Mouse (Mus musculus): Measurements from ENCODE around the gene Rtn4ip1. TPM values are rescaled to one million over a fixed set of nuclear protein-coding genes. Genes with fewer than 3 reads are reported as not detected.
"Not testable (repeated sequence)": the region's sequence is repeated elsewhere in the genome, so short reads cannot be mapped to it uniquely, and the experiment has no call there.

Rtn4ip1 gene
- total RNA-seq, 2 experiments from 2014 or later = 12.3 to 12.4 TPM

DNA sequence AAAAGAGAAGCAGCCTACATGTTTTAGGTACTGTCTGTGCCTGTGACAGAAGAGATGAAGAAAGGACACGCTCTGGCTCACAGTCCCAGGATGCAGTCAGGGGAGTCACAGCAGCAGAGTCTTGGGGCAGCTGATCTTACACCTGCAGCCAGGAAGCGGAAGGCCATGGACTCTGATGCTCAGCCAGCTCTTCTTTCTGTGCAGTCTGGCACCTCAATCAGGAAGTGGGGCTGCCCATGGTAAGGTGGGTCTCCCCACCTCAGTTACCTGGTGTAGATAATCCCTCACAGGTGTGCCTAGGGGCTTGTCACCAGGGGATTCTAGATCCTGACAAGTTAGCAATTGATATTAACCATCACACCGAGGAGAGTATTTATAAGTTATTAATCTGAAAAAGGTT is 21.5 kb downstream of the Rtn4ip1 start:
- DNase-seq (ENCODE audit: extremely low spot score in 1 of 2, low spot score in 2 of 2) = no peak
- intact Hi-C loops (cut with DNase I) = no loop called here

- DNase-seq (ENCODE audit: extremely low spot score in 1 of 2, low spot score in 2 of 2); intact Hi-C loops (cut with DNase I): not testable (repeated sequence)
These were observed 24.2 kb downstream of the Rtn4ip1 start for GRCm38 (mm10) chr10:43925776-43926175.

GRCm38 (mm10) chr10:43927736-43928135 is 26.1 kb downstream of the Rtn4ip1 start:
- no peak for DNase-seq (ENCODE audit: extremely low spot score in 1 of 2, low spot score in 2 of 2)
- intact Hi-C loops (cut with DNase I) = no loop called here

- intact Hi-C loops (cut with DNase I) = no loop called here
- no peak for DNase-seq (ENCODE audit: extremely low spot score in 1 of 2, low spot score in 2 of 2)
These were observed 27.0 kb downstream of the Rtn4ip1 start for GRCm38 (mm10) chr10:43928596-43928995.

DNA sequence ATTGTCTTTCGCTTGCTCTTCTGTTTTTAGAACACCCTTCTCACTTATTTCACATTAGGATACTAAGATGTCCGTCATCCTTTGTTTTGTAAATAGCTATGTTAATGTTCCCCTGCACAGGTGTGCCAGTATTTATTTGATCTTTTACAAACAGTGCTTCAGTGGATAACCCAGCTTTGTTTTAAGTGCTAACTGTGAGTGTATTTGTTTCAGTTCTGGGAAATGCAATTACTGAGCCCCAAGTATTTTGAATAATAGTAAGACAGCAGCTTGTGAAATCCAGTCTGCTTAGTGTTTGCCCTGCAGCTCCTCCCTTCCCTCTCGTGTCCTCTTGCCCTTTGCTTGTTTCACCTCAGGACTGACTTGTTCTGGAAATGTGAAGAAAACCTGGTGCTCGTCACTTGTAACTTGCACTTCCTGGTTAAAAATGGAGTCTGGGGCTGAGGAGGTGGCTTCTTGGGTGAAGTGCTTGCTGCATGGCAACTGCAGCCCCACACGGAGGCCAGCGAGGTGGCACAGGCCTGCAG is 37.6 kb downstream of the Rtn4ip1 start:
- no peak for DNase-seq (ENCODE audit: extremely low spot score in 1 of 2, low spot score in 2 of 2)
- intact Hi-C loops (cut with DNase I) = no loop called here

GRCm38 (mm10) chr10:43943736-43944135 is 42.1 kb downstream of the Rtn4ip1 start:
- intact Hi-C loops (cut with DNase I) = no loop called here
- no peak for DNase-seq (ENCODE audit: extremely low spot score in 1 of 2, low spot score in 2 of 2)

GRCm38 (mm10) chr10:43945435-43945834 is 43.8 kb downstream of the Rtn4ip1 start:
- no peak for DNase-seq (ENCODE audit: extremely low spot score in 1 of 2, low spot score in 2 of 2)
- intact Hi-C loops (cut with DNase I) = no loop called here

DNA sequence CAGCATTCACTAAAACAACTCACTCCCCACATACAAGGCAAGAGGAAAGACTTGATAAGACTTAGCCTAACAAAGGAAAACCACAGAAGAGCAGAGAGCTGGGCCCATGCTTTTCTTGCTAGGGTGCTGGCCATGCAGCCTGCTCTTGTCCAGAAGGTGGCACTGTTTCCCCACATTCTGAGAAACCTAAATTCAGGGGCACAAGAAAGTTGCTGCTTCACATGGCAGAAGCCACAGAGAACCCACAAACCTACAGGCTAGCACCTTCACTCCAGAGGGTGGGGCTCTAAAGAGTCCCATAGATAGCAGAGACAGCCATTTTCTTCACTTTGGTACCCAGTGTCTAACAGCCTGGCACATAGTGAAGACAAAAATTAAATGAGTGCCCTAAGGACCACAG is 52.3 kb downstream of the Rtn4ip1 start:
- intact Hi-C loops (cut with DNase I) = loop anchor here (2.0 to 10.0 kb wide), 3 partner anchors 117 to 278 kb away; no protein-coding TSS in a partner anchor

GRCm38 (mm10) chr10:43964943-43965342 is 63.3 kb downstream of the Rtn4ip1 start:
- peak in 1 of 2 experiments; percentile 27 for DNase-seq (ENCODE audit: extremely low spot score in 1 of 2, low spot score in 2 of 2)
- intact Hi-C loops (cut with DNase I) = no loop called here

More for the DNA sequence above, 52.3 kb downstream of the Rtn4ip1 start:
- DNase-seq (ENCODE audit: extremely low spot score in 1 of 2, low spot score in 2 of 2) = peak; percentile 41 to 49

GRCm38 (mm10) chr10:43973244-43973643 is 71.6 kb downstream of the Rtn4ip1 start:
- intact Hi-C loops (cut with DNase I) = no loop called here
- DNase-seq (ENCODE audit: extremely low spot score in 1 of 2, low spot score in 2 of 2) = no peak

DNA sequence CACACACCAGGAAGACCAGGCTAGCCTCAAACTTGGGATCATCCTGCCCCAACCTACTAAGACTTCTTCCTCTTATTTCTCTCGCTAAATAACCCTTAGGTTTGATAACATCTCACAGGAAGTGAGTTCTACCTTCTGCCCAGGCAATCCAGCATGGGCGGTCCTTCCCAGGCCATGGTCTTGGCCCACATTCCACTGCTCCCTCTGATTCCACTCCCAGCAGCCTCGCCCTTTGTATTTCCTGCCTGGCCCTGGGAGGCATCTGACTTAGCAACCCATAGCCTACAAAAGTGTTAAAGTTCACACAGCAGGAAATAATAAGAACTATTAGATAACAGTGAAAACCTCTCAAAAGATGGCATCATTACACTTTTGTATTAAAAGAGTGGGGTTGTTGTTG is 75.7 kb downstream of the Rtn4ip1 start:
- intact Hi-C loops (cut with DNase I) = no loop called here

DNA sequence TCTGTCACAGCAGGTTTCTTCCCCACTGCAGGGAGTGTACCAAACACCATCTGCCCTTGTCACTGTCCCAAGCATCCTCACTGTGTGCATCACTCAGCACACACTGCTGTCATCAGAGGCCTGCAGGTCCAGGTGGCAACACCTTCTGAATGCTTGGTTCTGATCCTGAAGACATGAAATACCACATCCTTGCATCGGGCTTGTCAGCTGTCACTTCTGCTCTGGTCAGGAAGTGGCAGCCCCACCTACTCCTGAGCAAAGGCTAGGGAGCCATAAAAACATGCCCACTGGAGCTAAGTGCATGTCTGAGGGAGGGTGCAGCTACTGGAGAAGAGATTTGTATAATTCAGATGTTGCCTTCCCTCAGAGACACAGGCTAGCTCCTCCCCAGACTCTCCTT is 78.5 kb downstream of the Rtn4ip1 start:
- intact Hi-C loops (cut with DNase I) = no loop called here
- DNase-seq (ENCODE audit: extremely low spot score in 1 of 2, low spot score in 2 of 2) = no peak

More for the DNA sequence above, 75.7 kb downstream of the Rtn4ip1 start:
- peak in 1 of 2 experiments; percentile 48 for DNase-seq (ENCODE audit: extremely low spot score in 1 of 2, low spot score in 2 of 2)

- DNase-seq (ENCODE audit: extremely low spot score in 1 of 2, low spot score in 2 of 2); intact Hi-C loops (cut with DNase I): not testable (repeated sequence)
These were observed 79.1 kb downstream of the Rtn4ip1 start for GRCm38 (mm10) chr10:43980742-43981141.

DNA sequence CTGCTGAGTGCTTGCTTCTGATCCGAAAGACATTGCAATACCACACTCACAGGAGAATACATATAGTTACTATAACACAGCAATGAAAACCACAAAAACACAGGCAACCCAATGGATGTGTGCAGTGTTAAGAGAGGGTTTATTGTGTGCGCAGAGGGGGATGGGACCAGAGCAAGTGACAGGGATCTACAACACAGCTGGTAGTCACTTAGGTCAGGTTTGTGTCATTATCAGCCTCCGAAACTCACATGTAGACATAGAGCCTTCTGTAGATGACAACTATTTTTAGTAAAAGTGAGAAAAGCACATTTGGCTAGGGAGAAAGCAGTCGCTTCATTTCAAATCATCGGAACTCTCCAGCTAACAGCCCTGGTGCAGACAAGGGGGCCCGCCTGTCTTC is 80.9 kb downstream of the Rtn4ip1 start:
- intact Hi-C loops (cut with DNase I) = no loop called here

GRCm38 (mm10) chr10:43983241-43983640 is 81.6 kb downstream of the Rtn4ip1 start:
- DNase-seq (ENCODE audit: extremely low spot score in 1 of 2, low spot score in 2 of 2) = no peak
- intact Hi-C loops (cut with DNase I) = no loop called here

More for the DNA sequence above, 80.9 kb downstream of the Rtn4ip1 start:
- DNase-seq (ENCODE audit: extremely low spot score in 1 of 2, low spot score in 2 of 2) = no peak

DNA sequence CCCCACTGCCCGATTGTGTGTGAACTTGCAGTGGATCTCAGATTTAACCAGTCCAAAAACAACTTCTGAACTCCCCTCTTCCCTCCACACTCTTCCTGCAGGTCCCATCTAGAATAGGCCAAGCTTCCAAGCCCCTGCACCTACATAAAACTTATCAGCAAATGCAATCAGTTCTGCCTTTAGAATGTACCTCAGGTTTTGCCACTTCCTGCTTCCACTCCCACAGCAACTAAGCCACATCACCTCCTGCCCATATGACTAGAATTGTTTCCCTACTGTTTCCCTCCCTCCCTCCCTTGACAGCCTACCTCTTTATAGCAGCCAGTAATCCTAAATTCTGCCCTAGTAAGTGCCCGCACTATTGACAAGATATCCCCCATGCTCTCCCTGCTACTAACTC is 82.3 kb downstream of the Rtn4ip1 start:
- intact Hi-C loops (cut with DNase I) = no loop called here

GRCm38 (mm10) chr10:43991268-43991667 is 89.7 kb downstream of the Rtn4ip1 start:
- intact Hi-C loops (cut with DNase I) = no loop called here

More for the DNA sequence above, 82.3 kb downstream of the Rtn4ip1 start:
- no peak for DNase-seq (ENCODE audit: extremely low spot score in 1 of 2, low spot score in 2 of 2)

GRCm38 (mm10) chr10:43992506-43992905 is 90.9 kb downstream of the Rtn4ip1 start:
- intact Hi-C loops (cut with DNase I) = no loop called here
- no peak for DNase-seq (ENCODE audit: extremely low spot score in 1 of 2, low spot score in 2 of 2)

More at GRCm38 (mm10) chr10:43991268-43991667, 89.7 kb downstream of the Rtn4ip1 start:
- DNase-seq (ENCODE audit: extremely low spot score in 1 of 2, low spot score in 2 of 2) = no peak

DNA sequence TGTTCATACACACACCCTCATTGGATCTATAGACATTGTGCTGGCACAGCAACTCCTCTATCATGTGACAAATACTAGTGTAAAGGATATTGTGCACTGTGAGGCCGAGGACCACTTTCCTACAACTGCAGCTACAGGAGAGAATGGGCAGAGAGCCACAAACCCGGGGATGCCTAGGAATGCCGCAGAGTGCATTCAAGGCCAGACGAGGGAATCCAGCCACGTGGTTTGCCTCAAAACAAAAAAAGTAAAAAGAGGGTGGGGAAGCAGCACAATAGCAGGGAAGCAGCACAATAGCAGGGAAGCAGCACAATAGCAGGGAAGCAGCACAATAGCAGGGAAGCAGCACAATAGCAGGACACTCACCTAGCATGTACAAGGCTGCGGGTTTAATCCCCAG is 91.6 kb downstream of the Rtn4ip1 start:
- intact Hi-C loops (cut with DNase I) = no loop called here
- no peak for DNase-seq (ENCODE audit: extremely low spot score in 1 of 2, low spot score in 2 of 2)

DNA sequence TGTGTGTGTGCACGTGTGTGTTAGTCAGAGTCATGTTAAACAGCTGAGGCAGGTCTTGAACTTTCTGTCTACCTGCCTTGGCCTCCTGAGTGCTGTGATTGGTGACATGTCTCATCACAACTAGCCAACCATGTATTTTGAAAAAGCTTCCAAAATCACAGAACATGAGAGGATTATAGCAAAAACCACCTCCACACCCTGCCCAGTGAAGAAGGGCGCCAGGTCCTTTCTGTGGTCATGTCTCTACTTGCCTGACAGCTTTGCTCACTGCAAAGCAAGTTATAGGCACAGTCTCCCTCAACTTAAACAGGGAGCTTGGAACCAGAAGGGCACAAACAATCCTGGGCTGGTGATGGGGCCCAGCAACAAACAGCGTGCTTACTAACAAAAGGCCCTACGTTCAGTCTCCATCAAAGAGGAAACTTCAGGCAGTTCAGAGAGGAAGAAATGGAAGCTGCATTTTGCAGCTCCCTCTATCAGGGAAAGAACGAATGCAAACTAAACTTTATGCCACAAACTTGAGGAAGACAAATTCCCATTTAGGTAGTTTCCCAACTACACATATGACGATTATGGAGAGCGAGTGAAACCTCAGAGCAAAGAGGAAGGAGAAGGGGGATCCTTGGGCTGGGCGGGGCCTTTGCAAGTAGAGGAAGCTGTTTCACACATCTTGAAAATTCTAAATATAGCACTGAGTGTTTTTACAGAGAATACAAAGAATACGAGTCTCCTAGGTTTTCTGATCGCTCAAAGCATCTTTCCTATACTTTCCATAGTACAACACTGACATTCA is 94.4 kb downstream of the Rtn4ip1 start:
- intact Hi-C loops (cut with DNase I) = no loop called here
- DNase-seq (ENCODE audit: extremely low spot score in 1 of 2, low spot score in 2 of 2) = no peak

Measured in left cerebral cortex, postnatal 10 days (tissue).